Mouse (Mus musculus) lung, adult 2 months (tissue): ENCODE data around the gene Gm37240.

Source experiments
- CTCF ChIP-seq: fragments of 200-500 bp; IDR thresholded peaks from 2 replicates; pipeline ENCODE4 v1.5.1; 2011; ENCODE audit warnings: mild to moderate bottlenecking, low read length, control low read depth; ENCODE audit not compliant: insufficient read depth
- POLR2A ChIP-seq: fragments of 200-500 bp; IDR thresholded peaks from 2 replicates; pipeline ENCODE4 v1.6.1; 2011; ENCODE audit warnings: low read depth, mild to moderate bottlenecking, control low read depth, low read length, borderline replicate concordance; ENCODE audit errors: extremely low read depth

DNA sequence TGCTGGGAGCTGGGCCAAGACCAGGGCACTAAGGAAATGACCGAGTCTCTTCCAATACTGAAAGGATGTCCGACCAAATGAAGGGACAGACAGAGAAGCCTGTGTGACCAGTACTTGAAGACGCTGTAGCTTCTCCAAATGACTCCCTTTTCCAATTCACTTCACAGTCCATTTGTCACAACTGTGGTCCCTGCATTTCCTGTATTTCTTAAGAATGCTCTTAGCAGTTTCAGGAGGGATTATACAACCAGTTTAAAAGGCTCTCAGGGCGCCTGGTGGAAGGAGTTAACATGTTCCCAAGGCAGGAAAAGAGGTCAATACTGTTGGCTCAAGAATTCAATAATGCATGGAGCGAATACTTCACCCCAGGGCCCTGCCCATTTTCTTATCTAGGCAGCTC is 1414.4 kb downstream of the Gm37240 start:
- no peak for TF ChIP-seq POLR2A
- TF ChIP-seq CTCF, result no peak
